Comparison of ENCODE assay signal across 8 mouse cellular contexts in genomic region chr4:122955412-122956136, GRCm38 (mm10). TPM values are rescaled to one million over a fixed set of nuclear protein-coding genes. Genes with fewer than 3 reads are reported as not detected.
DNase-seq lines count a peak whose midpoint lies in the region; ATAC-seq lines count a peak whose summit lies in the region.

No protein-coding gene starts in this region.

- H3K27me3 ChIP-seq in intestine, embryonic 15.5 days (replicated peaks), result peaks cover 8% of the 10 kb centered on the region

- peak overlapping the region; percentile 77 for H3K27ac ChIP-seq in intestine, embryonic 15.5 days

- peak overlapping the region; percentile 61 for H3K4me2 ChIP-seq in intestine, embryonic 15.5 days (replicated peaks)

- DNase-seq in adrenal gland, adult (ENCODE audit: inconsistent age in 2 of 2, low spot score in 1 of 2), result peak; percentile 92 to 95
- peak; percentile 92 for DNase-seq in embryo, embryonic 10.5 days (ENCODE audit: low spot score)
- peak; percentile 70 for DNase-seq in gastrocnemius, postnatal 25 days
- peak; percentile 89 to 91 for DNase-seq in left cerebral cortex, postnatal 14 days (ENCODE audit: low spot score in 2 of 2)
- peak; percentile 87 for DNase-seq in right cerebral cortex, postnatal 14 days
- DNase-seq in urinary bladder, postnatal 25 days (ENCODE audit: low spot score), result peak; percentile 85

- peaks cover 21% of the 10 kb centered on the region for H3K4me1 ChIP-seq in intestine, embryonic 15.5 days (replicated peaks)

- no peaks in the 10 kb centered on the region for H3K9me3 ChIP-seq in intestine, embryonic 15.5 days

- peak overlapping the region; percentile 21 for H3K4me3 ChIP-seq in intestine, embryonic 15.5 days (replicated peaks)

- peak overlapping the region; percentile 41 for H3K9ac ChIP-seq in intestine, embryonic 15.5 days

- 11% methylated on average over 17 of the region's 17 CpGs for WGBS in intestine, embryonic 15.5 days

- H3K36me3 ChIP-seq in intestine, embryonic 15.5 days, result no peaks in the 10 kb centered on the region

- intact Hi-C loops in left cerebral cortex, postnatal 14 days (cut with DNase I), result no loop called here

- ATAC-seq in intestine, embryonic 15.5 days, result peak; percentile 96
- ATAC-seq in megakaryocyte-erythroid progenitor cell, adult 5-6 weeks (replicated peaks; ENCODE audit: low FRiP score, low TSS enrichment, poor library complexity, severe bottlenecking), result peak; percentile 99

RNA-seq across cellular contexts. Expression of gene Mfsd2a, which starts 5.4 kb away (rescaled TPM):
- total RNA-seq in gastrocnemius, postnatal 25 days (2021), result under 1 TPM; 0.24 to 0.26 TPM
- 2.1 and 2.3 TPM in 2 replicates for polyA plus RNA-seq in intestine, embryonic 15.5 days (2015; fragmentation: Nextera tagmentation; extraction: Ambion mirVana)
- total RNA-seq in left cerebral cortex, postnatal 14 days (2021), result 10 to 100 TPM; 57.2 to 63.3 TPM
- total RNA-seq in megakaryocyte-erythroid progenitor cell, adult 5-6 weeks (2014; fragmentation: Nextera tagmentation), result not detected in 2 replicates
- total RNA-seq in megakaryocyte-erythroid progenitor cell, adult 5-6 weeks (2017), result not detected in 2 replicates

RNA-seq across cellular contexts. Expression of gene Mycl, which starts 39.9 kb away (rescaled TPM):
- under 1 TPM; 0.46 to 0.62 TPM for total RNA-seq in gastrocnemius, postnatal 25 days (2021)
- 8.4 and 9.2 TPM in 2 replicates for polyA plus RNA-seq in intestine, embryonic 15.5 days (2015; fragmentation: Nextera tagmentation; extraction: Ambion mirVana)
- 10 to 100 TPM; 20.6 to 23.4 TPM for total RNA-seq in left cerebral cortex, postnatal 14 days (2021)
- total RNA-seq in megakaryocyte-erythroid progenitor cell, adult 5-6 weeks (2014; fragmentation: Nextera tagmentation), result not detected in 2 replicates
- 0.50 and 5.4 TPM in 2 replicates for total RNA-seq in megakaryocyte-erythroid progenitor cell, adult 5-6 weeks (2017)

Comparison
In these comparisons a context has a peak if more than half of its experiments do, and no peak if none do; other contexts are left out.
1. Peak in every context shown above with its lines: DNase-seq, ATAC-seq, H3K4me3 ChIP-seq and H3K27ac ChIP-seq.
2. RNA of gene Mfsd2a, which starts 5.4 kb away (total RNA-seq): 57.2 to 63.3 TPM in left cerebral cortex, postnatal 14 days; 0.24 to 0.26 TPM in gastrocnemius, postnatal 25 days and not detected in megakaryocyte-erythroid progenitor cell, adult 5-6 weeks; every median in the first group is over 10 times any median in the second.